Mouse (Mus musculus): ENCODE measurements around the gene Pde4c.

DNA sequence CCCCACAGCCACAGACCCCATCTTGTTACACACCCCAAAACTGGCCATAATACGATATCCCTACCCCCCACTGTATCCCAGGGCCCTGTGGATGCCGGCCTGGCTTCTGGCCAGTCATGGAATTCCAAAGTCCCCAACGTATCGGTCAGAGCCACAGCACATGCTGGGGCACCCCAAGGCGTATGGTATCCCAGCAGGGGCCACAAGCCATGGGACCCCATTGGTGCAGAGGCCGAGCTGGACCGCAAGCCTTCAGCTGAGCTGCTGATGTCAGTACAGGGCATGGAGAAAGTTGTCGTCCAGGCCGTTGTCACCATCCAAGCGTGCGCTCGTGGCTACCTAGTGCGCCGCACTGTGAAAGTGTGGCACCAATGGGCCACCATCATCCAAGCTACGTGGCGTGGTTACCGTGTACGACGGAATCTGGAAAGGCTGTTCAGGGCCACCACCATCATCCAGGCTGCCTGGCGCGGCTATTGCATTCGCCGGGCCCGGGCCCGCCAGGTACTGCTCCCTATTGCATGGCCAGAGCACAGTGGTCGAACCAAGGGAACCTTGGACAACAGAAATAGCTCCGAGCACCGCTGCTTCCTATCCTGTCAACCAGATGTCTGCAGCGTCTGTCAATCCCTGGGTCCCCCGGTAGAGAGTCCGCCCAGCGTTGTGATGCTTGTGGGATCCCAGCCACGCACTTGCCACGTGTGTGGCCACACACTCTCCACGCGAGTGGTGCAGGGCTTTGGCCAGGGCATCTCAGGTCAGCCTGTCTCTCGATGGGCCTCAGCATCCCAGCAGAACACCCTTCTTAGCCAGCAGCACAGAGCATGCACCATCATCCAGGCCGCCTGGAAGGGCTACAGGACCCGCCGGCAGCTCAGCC, 6.8 kb upstream of the Pde4c start:
- no peak for TF ChIP-seq GATA1 (IDR thresholded peaks at IDR 0.05; ENCODE audit: low read length)
- no peak for TF ChIP-seq TAL1 (IDR thresholded peaks at IDR 0.05; ENCODE audit: low read length)

Measured in erythroblast, embryonic 14.5 days (primary cell).